Mouse (Mus musculus) retina, postnatal 1 day (tissue): Measurements from ENCODE around the gene Gm5148.

Experiments
- DNase-seq: peaks from one replicate; pipeline ENCODE4 v3.0.0-alpha.2; 2012

Gene Gm5148

DNA sequence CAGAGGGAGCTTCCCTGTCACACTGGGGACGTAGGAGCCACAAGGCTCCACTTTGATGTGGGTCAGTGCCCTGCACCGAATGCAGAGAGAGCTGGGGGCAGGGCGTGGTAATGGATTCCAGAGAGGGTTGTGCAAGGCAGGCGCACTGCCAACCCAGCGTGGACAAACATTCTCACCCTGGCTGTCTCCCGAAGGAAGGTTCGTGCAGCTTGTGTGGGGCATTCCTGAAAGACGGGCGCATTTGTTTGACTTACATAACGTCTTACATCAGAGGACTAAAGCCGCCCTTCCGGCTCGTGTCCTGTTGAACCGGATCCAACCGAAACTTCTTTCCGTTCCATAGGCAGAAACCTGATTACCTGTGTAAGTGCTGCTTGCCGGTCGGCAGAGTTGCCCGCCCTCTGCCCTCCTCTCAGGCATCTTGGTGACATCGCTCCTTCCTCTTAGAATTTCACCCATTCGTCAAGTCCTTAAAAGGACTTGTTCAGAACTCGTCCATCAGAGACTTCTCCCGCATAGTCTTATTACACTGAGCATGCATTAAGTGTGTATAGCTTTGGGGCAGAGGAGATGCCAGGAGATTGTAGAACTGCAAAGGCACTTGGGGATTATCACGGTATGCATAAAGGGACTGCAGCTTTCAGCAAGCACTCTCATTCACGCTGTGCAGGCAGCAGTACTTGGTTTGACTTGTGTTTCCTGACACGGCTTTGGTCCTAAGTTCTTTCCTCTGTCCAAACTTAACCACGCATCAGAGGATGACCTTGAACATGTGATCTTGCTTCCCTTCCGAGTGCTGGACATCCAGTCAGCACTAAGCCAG lies 36.9 kb downstream of the Gm5148 start:
- peak; percentile 55 for DNase-seq

GRCm38 (mm10) chr3:37686751-37687150 lies 37.5 kb downstream of the Gm5148 start:
- DNase-seq = no peak

GRCm38 (mm10) chr3:37686219-37686618 lies 38.1 kb downstream of the Gm5148 start:
- no peak for DNase-seq

- DNase-seq = no peak
Measured at GRCm38 (mm10) chr3:37676291-37676690, 48.0 kb downstream of the Gm5148 start.

DNA sequence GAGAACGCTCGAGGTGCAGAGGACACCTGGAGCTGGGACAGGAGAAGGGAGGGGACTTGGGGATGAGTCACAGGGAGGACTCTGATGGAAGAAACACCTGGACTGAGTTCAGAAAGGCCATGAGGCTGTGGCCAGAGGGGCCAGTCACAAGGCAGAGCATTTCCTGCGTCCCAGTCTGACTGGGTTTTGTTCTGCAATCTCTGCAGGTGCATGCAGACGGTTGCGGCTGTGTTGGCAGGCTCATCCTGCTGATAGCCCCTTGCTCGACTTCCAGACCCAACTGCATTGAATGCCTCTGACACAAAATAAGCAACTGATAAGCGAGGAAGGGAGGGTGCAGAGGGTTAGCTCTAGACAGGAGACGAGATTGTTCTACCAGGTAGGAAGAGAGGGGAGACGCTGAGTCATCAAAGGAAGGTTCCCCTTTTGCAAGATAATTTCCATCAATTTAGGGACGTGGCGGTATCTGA lies 49.2 kb downstream of the Gm5148 start:
- DNase-seq = no peak

DNA sequence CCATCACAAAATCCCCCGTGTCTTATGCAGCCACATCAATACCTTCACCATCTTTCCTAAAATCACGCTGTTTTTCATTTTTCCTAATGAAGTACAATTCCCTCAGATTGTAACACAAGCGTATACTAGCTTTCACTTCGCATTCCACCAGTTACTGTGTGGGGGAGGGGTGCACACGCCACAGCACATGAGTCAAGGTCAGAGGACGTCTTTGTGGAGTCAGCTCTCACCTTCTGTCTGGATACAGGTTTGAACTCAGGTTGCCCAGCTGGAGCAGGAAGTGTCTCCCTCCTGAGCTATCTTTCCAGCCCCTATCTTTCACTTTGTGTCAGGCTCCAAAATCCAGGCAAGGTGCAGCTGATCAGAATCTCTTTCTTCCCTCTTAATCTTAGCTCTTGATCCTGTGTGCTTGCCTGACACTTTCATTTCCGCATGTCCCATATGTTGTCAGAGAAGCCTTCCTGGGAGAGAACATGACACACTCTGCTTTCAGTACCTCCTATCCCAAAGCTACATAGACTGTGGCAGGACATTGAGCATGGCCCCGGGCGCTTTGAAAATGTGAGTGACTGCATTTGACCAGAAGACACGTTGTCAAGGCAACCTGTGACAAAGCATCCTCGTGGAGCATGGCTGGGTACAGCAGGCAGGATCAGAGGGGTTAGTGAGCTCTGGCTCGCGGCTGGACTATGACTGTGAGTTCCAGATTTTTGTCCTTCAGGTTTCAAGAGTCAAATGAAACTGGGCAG lies 50.6 kb downstream of the Gm5148 start:
- DNase-seq = peak; percentile 79

- DNase-seq = peak; percentile 62
Measured at GRCm38 (mm10) chr3:37672266-37673040, 51.8 kb downstream of the Gm5148 start.

DNA sequence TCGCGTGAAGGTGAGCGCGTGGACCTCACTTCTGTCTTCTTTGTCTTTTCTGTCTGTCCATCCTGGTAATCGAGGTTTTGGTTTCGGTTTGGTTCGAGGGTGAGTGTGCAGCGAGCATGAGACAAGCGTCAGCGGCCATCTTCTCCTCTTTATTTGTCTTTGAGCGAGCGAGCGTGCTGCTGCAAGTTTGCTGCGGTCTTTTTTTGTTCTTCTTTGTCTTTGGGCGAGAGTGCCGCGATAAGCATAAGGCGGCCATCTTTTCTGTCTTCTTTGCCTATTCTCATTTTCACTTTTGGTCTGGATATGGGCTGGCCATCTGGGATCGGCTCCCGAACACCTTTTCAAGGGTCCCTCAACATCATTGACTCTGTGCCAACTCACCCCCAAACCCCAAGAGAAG lies 55.2 kb downstream of the Gm5148 start:
- DNase-seq = no peak

- no peak for DNase-seq
Measured at GRCm38 (mm10) chr3:37668652-37669051, 55.6 kb downstream of the Gm5148 start.

DNA sequence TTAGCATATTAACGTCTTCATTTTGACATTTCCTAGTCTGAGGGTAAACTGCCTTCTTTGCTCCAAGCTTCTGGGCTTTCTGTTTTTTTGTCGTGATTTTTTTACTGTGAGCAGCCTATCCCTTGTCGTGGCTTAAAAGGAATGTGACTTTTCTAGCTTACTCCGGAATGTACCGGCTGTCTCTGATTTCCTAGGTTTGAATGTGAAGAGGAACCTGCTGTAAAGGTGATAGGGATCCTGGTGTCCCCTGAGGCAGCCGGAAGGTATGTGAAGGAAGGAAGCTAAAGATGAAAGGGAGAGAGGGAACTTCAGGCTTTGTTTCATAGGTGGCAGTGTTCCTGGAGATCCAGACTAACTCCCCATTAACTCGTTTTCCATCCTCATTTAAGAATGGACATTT lies 56.6 kb downstream of the Gm5148 start:
- DNase-seq = no peak

DNA sequence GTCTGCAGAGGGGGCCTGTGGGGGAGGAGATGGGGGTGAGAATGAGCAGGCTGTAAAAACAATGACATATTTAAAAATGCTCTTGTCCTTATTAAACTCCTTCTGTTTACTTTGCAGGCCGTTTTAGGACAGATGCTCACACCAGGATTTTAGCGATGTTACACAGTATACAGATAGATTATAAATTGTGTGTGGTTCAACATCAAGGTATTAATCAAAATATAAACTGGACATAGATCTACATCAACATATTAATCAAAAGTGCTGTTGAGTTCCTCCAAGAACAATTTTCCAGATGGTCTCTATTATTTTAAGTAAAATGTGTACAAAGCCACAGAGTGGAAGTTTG lies 57.2 kb downstream of the Gm5148 start:
- no peak for DNase-seq

- peak; percentile 95 for DNase-seq
Measured at GRCm38 (mm10) chr3:37666291-37667118, 57.8 kb downstream of the Gm5148 start.
